In the genomic region with DNA sequence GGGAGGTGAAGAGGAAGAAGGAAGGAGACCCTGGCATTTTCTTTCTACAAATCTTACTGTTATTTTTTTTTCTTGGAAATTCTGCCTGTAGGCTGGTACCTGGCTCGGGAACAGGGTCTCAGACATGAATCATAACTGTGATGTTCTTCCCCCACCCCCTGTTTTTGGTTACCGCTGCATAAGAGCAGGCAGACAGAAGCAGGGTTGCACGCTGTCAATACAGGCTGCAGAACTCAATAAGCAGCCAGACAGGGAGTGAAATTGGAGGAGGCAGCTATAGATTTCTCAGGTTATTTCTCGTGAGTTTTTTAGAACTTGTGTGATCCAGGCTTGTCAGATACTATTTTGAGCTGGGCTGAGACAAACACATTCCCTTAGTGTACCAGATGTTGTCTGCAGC, we compare ENCODE assay signal across 22 mouse cellular contexts.
DNase-seq lines count a peak whose midpoint lies in the region; ATAC-seq lines count a peak whose summit lies in the region.
"Had no signal": no experiment of that assay in that cellular context is flagged by ENCODE, and none has a peak within 500 bp of the region (broad histone marks: within the 10 kb centered on the region; RNA-seq: fewer than 3 reads in every experiment).

No protein-coding gene starts in this region.

- ATAC-seq in frontal cortex, adult (ENCODE audit: low TSS enrichment) = peak; percentile 65
- no peak for ATAC-seq in hindbrain, embryonic 13.5 days (ENCODE audit: low FRiP score)
- no peak for ATAC-seq in hindbrain, embryonic 11.5 days (ENCODE audit: low FRiP score)
- ATAC-seq in forebrain, embryonic 12.5 days (ENCODE audit: low FRiP score) = no peak
- ATAC-seq: CD4-positive, CD25-positive, alpha-beta regulatory T cell, adult 4 months; forebrain, embryonic 15.5 days; lung, postnatal 0 days had no signal

- no peak overlapping the region for H3K9ac ChIP-seq in hindbrain, embryonic 13.5 days
- H3K9ac ChIP-seq in hindbrain, embryonic 11.5 days (ENCODE audit: low read depth, low read length) = no peak overlapping the region
- no peak overlapping the region for H3K9ac ChIP-seq in forebrain, embryonic 12.5 days
- H3K9ac ChIP-seq: forebrain, embryonic 15.5 days; liver, embryonic 15.5 days; stomach, embryonic 15.5 days had no signal

- no peaks in the 10 kb centered on the region for H3K9me3 ChIP-seq in hindbrain, embryonic 13.5 days
- H3K9me3 ChIP-seq in hindbrain, embryonic 11.5 days (ENCODE audit: control insufficient read depth, low read length) = no peaks in the 10 kb centered on the region
- H3K9me3 ChIP-seq in forebrain, embryonic 12.5 days = no peaks in the 10 kb centered on the region
- H3K9me3 ChIP-seq: forebrain, embryonic 15.5 days; liver, embryonic 15.5 days; stomach, embryonic 15.5 days had no signal

- H3K27ac ChIP-seq in hindbrain, embryonic 13.5 days = peak overlapping the region; percentile 12; the same call in 1 of the 2 replicates
- no peak overlapping the region for H3K27ac ChIP-seq in hindbrain, embryonic 11.5 days (ENCODE audit: low read depth, low read length)
- no peak overlapping the region for H3K27ac ChIP-seq in forebrain, embryonic 12.5 days
- H3K27ac ChIP-seq: forebrain, embryonic 15.5 days; heart, adult 2 months; liver, embryonic 15.5 days; stomach, embryonic 15.5 days had no signal

- H3K4me3 ChIP-seq in hindbrain, embryonic 13.5 days = no peak overlapping the region
- H3K4me3 ChIP-seq in hindbrain, embryonic 11.5 days (ENCODE audit: low read depth, low read length) = no peak overlapping the region
- no peak overlapping the region for H3K4me3 ChIP-seq in forebrain, embryonic 12.5 days (replicated peaks)
- H3K4me3 ChIP-seq: erythroblast, embryonic 14.5 days; forebrain, embryonic 15.5 days; heart, adult 2 months; liver, embryonic 15.5 days; myocyte; stomach, embryonic 15.5 days had no signal

- H3K36me3 ChIP-seq in hindbrain, embryonic 13.5 days = no peaks in the 10 kb centered on the region
- no peaks in the 10 kb centered on the region for H3K36me3 ChIP-seq in hindbrain, embryonic 11.5 days (ENCODE audit: control insufficient read depth, insufficient read depth, low read length)
- H3K36me3 ChIP-seq in forebrain, embryonic 12.5 days (replicated peaks) = no peaks in the 10 kb centered on the region
- H3K36me3 ChIP-seq: forebrain, embryonic 15.5 days; liver, embryonic 15.5 days; stomach, embryonic 15.5 days had no signal

- peaks cover 6% of the 10 kb centered on the region; the same call in 1 of the 2 replicates for H3K4me1 ChIP-seq in hindbrain, embryonic 13.5 days (replicated peaks)
- H3K4me1 ChIP-seq in hindbrain, embryonic 11.5 days (replicated peaks; ENCODE audit: control insufficient read depth, insufficient read depth, low read length) = no peaks in the 10 kb centered on the region
- H3K4me1 ChIP-seq in forebrain, embryonic 12.5 days = no peaks in the 10 kb centered on the region; the same call in 1 of the 2 replicates
- H3K4me1 ChIP-seq: forebrain, embryonic 15.5 days; liver, embryonic 15.5 days; stomach, embryonic 15.5 days had no signal

- 62% methylated on average over 4 of the region's 4 CpGs for WGBS in hindbrain, embryonic 13.5 days
- WGBS in hindbrain, embryonic 11.5 days = 72% methylated on average over 4 of the region's 4 CpGs
- WGBS in forebrain, embryonic 12.5 days = 78% methylated on average over 4 of the region's 4 CpGs

- no peak for DNase-seq in frontal cortex, postnatal 25 days (ENCODE audit: low spot score in 2 of 2)
- no peak for DNase-seq in hindbrain, embryonic 11.5 days (ENCODE audit: low spot score)
- DNase-seq in right cerebral cortex, adult 18-20 months = peak; percentile 46
- no peak for DNase-seq in right cerebral cortex, postnatal 14 days
- DNase-seq in urinary bladder, postnatal 36 days (ENCODE audit: low spot score in 2 of 2) = no peak
- DNase-seq: cerebellum, adult 11-12 months; cerebellum, postnatal 36 days; gastrocnemius, postnatal 10 days; heart, adult 2 months; kidney, adult 2 months; kidney, postnatal 14 days; midbrain, embryonic 14.5 days had no signal

- no peak overlapping the region for H3K4me2 ChIP-seq in hindbrain, embryonic 13.5 days
- no peak overlapping the region for H3K4me2 ChIP-seq in hindbrain, embryonic 11.5 days (replicated peaks; ENCODE audit: low read depth, low read length)
- H3K4me2 ChIP-seq in forebrain, embryonic 12.5 days = no peak overlapping the region
- H3K4me2 ChIP-seq: forebrain, embryonic 15.5 days; liver, embryonic 15.5 days; stomach, embryonic 15.5 days had no signal

- H3K27me3 ChIP-seq in hindbrain, embryonic 13.5 days = no peaks in the 10 kb centered on the region
- no peaks in the 10 kb centered on the region for H3K27me3 ChIP-seq in hindbrain, embryonic 11.5 days (ENCODE audit: control insufficient read depth, insufficient read depth, low read length)
- no peaks in the 10 kb centered on the region for H3K27me3 ChIP-seq in forebrain, embryonic 12.5 days
- H3K27me3 ChIP-seq: forebrain, embryonic 15.5 days; liver, embryonic 15.5 days; stomach, embryonic 15.5 days had no signal
